Mouse (Mus musculus): ENCODE data around the gene Dapk3.
A peak's percentile ranks its signal among the peaks of the same experiment; 100 is the strongest.

The Dapk3 gene

DNA sequence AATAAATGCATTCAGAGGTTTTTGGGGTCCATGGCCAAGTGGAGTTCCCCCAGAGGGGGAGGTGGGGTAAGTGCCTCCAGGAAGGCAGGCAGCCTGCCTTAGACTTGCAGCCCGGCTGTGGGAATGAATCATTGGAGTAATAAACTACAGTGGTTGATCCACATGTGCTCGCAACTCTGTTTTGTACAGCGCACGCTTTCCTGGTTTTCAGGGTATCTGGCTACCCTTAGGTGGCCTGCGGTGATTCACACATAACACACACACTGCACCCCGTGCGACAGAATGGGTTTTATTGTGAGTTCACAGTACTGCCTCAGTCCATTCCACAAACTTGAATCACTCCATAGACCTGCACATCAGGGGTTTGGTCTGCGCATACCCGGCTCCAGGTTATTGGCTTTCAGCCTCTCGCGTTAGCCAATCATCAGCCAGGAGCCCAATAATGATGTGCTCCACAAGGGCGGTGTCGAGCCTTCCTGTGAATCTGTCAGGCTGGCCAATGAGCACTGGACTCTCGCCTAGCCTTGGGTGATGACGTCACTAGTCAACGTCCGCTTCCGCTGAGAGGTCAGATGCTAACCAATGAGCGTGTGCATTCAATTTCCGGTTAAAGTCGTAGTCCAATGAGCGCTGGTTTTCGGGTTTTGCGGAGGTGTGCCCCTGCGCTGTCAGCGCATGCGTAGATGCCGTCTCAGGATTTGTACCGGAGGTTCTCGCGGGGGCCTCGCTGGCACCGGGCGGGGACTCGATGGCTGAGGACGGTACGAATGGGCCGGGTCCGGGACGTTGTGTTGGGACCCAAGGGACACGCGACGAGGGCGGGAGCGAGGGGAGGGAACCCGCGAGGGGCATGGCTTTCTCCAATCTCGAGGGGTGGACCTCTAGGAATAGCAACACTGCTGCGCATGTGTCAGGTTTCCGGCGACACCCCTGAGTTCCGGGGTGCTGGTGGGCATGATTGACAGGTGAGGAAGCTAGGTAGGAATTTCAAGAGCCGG lies at the start of gene Dapk3:
Gene Dapk3 (plus strand): TSS at position 670 of the 998 bp plus-strand sequence.
- peak; percentile 96 for DNase-seq

DNA sequence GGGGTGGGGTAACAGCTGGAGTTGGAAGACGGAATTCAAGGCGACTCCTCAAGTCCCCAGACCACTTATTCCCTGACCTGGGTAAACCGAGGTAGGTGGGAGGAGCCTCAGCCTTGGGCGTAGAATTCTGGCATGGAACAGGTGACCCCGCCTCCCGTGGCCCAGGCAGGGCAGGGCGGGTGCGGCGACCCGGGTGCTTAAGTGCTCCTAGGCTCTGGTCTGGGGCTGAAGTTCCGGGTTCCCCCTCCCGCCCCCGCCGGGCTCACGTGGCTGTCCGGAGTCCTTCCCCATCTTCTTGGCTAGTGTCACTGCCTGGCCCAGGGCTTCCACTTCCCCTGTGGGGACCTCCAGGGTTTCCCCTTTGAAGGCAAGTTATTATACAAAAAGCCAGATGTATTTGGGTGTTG lies 48.6 kb upstream of the Dapk3 start:
- DNase-seq: no peak

DNA sequence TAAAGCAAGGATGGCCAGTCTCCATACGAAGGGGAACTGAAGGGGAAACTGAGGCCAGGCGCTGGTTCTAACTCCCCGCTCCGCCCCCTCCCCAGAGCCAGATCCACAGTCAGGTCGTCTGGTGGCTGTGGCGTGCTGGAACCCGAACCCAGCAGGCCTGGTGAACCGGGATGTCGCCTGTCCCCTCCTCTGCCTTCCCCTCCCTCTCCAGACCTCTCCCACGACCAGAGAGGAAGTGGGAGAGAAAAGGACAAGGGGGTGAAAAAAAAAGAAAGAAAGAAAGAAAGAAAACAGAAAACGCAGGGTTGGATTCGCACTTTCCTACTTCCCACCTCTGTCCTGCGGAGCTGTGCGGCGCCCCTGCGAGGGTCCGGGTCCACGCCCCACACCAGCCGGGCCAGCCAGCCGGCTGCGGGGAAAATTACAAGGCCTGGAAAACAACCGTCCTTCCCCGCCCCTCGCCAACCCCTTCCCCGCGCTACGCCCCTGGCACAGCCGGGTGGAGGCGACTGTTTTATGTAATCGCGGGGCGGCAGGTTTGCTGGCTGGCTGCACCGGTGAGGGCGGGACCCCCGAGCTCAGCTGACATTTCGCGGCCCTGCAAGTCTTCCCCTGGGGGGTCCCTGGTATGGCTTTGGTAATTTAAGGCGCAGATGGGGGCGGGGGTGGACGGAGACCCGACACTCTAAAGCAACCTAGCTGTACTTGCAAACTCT lies 47.7 kb upstream of the Dapk3 start, which contains the start of gene Zbtb7a:
Gene Zbtb7a (plus strand): TSS at position 255 of the 716 bp plus-strand sequence.
- DNase-seq: no peak

DNA sequence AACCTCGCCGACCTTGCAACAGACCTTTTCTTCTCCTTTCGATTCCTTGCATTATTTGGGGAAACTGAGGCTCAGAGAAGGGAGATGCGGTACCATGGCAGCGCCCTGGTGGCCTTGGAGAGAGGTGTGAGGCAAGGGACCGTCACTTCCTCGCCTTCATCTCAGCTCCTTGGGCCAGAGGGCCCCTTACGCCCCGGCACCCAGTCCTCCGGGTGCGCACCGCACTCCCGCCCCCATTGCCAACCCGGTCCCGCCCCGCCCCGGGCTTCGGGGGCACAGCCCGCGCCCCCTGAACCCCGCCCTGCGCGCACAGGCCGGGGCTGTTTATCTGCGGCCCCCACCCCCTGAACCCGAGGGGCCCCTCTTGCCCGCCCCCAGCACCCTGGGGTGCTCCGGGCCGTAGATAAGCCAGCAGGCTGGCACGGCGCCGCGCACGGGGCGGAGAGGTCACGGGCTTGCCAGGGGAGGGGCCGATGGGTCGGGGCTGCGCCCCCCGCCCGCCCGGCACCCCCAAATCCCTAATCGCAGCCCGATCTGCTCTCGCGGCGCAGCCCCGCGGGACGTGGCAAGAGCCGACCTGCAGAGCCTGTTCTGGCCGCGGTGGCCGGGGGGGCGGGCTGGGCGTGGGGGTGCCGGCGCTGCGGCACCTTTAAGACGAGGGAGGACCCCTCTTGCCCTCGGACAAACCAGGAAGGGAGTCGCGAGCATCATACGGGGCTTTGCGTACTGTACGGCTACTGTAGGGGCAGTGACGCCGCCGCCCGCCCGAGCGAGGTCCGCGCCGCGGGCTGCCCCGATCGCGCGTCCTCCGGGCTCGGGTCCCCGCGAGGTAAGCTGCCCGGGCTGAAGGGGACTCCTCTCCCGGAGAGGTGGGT lies 46.7 kb upstream of the Dapk3 start:
- peak; percentile 77 for DNase-seq

DNA sequence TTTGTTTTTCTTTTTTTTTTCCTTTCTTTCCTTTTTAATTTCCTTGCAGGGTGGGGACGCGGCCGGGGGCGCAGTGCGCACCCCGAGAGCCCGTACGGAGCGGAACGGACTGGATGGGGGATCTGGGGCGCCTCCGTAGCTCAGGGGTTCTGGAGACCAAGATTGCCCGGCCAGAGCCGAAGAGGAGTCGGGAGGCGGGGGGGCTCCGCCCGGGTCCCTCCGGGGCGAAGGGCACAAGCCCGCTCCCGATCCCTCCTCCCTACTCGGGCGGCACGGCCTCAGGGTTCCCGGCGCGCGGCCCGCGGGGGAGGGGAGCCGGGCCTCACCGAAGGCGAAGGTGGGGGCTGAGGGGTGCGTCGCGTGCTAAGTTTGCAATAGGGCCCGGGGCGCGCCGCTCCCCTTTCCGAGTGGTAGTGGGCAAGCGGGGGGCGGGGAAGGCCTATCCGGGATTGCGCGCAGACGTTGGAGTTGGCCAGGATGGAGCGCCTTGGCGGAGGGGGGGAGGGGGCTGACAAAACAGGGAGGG lies 46.0 kb upstream of the Dapk3 start:
- peak; percentile 82 for DNase-seq

DNA sequence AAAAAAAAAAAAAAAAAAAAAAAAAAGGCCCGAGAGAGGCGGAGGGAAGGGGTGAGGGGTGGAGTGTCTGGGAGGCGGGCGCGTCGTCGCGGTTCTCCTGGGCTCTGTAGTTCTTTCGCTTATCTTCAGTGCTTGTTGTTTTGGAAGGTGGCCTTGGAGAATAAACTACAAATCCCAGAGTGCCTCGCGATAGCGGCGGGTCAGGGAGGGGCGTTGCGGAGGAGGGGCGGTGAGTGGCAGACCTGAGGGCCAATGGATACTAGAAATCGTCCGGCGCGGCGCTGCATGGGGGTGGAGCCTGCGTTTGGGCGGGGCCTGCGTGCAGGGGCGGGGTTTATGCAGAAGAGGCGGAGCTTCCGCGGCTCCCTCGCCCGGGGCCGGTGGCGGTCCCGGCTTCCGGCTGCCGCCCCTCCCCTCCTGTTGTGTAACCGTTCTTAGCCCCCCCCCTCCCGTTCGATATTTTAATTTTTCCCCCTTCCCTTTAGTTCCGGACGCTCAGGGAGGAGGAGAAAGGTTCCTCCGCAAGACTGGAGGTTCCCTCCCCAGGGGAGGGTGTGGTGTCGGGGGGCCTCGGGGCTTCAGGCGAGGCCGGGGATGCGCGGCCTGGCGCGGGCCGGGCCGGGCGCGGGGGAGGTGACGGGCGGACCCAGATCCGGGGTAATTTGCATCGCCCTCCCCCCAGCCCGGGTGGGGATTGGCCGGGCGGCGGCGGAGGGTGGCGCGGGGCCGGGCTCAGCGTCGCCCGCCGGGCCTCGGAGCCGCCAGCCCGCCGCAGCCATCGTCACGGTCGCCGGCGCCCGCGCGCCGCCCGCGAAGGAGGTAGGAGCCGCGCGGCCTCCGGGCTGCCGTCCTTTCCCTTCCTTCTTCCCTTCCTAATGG lies 45.3 kb upstream of the Dapk3 start:
- DNase-seq: peak; percentile 100

DNA sequence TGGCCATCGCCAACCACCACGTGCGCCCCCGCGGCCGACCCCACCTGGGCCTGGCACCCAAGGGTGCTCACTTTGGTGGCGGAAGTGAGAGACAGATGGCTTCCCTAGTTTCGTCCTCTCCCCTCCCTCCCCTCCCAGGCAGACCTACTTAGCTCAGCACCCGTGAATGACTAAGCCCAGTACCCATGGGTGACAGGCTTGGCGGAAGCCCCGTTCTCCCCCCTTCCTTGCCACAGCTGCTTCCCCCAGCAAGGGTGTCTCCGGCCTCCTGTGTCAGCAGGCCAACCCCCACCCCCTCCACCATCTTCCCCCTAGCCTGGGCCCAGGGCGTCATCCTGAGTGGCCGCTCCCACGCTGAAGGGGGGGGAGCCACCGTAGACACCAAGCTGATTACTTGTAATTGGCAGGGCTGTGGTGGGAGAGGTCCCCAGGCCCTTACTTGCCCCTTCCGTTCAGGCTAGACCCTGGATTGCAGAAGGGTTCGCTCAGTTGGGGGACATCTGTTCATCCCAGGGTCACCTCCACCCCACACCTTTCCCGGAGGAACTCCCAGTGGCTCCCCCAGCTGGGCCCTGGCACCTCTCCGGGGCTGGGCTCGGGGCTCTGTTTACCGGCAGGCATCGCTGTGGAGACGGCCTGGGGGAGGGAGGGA lies 44.5 kb upstream of the Dapk3 start:
- DNase-seq: peak; percentile 60

DNA sequence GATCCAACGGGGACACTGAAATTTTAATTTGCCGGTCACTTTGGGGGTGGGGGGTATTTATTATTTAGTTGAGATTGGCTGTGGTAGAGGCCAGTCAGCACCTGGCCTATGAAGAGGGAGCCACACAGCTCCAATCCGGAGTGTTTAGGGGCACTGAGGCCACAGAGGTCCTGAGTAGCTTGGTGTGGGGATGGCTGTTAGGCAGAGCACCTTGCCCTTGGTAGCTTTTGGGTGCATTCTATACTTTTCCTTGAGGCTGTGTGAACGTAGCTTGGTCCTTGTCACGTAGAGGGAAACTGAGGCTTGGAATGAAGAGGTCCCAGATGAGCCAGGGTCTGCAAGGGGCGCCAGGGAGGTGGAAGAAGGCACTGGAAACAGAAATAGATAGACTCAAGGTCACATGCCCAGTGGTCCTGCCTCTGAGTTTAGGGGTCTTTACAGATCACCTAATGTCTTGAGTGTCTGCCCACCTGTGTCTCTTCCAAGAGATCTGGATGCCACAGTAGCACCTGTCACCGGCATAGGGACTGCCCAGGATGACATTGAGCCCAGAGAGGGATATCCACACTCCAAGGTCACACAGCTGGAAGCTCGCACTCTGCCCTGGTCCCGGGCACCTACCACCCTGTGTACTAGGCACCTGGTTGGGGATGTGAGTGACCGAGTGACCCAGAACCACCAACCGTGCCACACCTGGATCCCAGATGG lies 43.8 kb upstream of the Dapk3 start:
- DNase-seq: peak; percentile 47

DNA sequence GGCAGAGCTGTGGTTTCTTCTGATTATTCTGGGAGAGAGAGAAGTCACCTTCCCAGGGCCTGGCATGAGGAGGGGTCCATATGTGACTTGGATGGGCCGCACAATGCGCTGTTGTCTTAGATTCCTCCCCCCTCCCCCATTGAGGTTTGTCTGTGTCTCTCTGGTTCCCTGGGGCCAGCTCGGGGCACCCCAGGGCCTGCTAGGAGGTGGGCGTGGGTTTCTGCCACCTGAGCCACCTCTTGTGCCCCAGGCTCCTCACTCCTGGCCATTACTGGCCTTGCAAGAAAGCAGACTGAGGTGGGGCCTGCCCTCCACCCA lies 43.3 kb upstream of the Dapk3 start:
- DNase-seq: no peak

DNA sequence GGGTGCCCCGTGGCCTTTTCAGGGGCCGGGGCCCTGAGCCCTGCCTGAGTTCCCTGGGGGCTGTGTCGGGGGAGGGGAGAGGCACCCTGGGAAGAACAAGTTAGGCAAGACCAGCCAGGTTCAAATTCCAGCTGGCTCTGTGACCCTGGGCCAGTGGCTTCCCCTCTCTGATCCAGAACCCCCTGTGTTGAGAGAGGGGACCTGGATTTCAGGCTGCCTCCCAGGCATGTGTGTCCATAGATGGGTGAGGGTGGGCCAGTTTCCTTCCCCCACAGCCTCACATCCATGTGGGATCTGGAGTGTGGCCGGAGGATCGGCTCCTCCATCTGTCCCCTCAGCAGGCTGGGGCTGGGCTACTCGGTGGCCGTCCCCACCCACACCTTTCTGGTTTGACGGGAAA lies 42.8 kb upstream of the Dapk3 start:
- DNase-seq: peak; percentile 59

DNA sequence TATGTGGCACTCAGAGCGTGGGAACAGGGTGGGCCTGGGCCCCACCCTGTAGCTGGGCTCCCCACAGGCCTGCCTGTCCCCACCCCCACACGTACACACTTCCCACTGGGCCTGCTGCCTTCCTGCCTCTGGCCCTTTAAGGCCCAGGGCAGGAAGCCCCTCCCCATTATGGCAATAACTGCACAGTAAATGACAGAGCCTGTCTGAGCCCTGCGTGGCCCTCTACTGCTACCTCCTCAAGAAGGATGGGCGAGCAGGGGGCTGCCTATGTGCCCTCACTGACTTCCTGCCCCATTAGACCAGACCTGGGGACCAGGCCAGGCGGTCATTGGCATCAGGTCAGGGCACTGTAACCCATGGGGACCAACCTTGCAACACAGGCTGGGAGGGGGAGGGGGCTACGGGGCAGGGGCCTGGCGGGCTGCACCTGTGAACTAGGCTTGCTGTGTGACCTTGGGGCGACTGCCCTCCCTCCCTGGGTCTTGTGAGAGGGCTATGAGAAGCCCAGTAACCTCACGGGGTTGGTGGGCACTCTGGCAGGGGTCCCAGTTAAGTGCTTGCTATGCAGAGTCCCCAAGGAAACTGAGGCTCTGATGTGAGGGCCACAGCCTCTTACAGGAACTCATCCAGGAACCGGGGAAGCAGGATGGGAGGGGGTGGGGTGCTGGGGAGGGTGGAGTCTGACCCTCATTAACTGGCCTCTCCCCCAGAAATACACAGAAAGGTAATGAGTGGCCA lies 41.9 kb upstream of the Dapk3 start:
- DNase-seq: peak; percentile 41

DNA sequence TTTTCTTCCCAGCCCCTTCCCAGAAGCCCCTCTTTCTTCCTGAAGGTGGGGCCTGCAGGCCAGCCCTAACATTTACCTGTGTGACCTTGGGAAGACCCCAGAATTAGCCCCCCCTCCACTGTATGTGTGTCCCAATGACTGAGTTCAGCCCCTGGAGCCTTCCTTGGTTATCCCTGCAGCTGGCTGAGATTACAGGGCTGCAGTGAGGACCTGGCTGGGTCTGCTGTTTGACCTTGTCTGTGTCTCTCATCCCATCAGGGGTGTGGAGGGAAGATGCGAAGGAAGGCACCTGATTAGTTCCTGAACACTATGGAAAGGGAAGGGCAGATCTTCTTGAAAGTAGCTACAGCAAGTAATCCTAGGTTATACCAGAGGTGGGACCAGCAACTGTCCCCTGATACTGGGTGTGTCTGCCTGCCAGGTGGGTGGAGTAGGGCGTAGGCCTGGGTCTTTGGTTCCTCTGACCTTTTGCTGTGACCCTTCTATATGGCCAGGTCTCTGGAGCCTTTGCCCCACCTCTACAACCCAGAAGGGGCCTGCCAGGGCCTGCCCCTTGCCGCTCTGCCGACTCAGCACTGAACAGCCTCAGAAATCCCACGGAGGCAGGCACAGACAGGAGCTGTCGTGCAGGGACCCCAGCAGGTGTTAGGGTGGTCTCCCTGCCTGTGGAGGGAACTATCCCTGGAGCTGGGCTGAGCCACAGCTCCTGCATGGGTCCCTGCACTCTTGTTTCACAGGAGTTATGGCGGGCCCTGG lies 41.2 kb upstream of the Dapk3 start:
- DNase-seq: no peak

DNA sequence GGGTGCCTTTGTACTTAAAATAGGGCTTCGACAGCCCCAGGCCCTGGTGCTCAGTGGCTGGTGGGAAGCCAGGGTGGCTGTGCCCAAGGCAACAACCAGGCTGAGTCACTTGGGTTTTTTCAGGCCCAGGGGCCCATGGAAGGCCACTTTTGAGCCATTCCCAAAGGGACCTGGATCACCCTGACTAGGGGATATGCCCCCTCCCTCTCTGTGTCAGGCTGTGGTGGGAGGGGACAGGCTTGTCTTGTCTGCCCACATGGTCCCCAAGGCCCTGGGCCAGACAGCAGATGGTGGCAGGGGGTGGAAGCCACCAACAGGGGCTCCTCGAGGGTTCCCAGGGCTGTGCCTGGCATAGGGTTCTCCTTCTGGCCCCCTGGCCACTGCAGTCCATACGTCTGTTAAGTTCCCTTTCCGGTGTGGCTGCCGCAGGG lies 40.2 kb upstream of the Dapk3 start:
- no peak for DNase-seq

DNA sequence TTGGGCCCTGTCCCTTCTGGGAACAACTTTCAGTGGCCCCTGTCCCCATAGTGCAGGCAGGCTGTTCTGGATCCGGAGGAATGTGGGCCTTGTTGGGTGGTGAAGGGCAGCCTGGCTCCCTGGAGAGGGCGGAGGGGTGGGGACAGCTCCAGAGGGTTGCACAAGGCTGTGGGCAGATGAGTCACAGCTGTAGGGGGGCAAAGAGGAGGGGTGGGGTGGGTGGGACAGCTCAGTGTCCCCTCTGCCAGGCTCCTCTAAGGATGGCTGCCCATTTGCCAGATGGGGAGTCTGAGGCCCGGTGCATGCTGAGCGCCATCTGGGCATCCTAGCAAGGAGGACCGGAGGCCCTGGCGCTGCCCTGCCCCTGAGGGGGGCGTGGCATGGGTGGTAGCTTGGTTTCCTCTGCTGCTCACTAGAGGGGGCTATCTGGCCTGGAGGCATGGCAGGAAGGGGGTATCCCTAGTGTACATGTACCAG lies 39.6 kb upstream of the Dapk3 start:
- peak; percentile 66 for DNase-seq

DNA sequence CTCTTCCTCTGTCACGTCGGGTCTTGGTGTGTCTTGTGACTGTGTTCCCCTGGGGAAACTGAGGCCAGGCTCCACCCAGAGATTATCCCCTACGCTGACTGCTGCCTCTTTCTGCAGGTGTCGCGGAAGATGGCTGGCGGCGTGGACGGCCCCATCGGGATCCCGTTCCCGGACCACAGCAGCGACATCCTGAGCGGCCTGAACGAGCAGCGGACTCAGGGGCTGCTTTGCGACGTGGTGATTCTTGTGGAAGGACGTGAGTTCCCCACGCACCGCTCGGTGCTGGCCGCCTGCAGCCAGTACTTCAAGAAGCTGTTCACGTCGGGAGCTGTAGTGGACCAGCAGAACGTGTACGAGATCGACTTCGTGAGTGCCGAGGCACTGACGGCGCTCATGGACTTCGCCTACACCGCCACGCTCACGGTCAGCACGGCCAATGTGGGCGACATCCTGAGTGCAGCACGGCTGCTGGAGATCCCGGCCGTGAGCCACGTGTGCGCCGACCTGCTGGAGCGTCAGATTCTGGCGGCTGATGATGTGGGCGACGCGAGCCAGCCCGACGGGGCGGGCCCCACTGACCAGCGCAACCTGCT lies 38.9 kb upstream of the Dapk3 start:
- no peak for DNase-seq

DNA sequence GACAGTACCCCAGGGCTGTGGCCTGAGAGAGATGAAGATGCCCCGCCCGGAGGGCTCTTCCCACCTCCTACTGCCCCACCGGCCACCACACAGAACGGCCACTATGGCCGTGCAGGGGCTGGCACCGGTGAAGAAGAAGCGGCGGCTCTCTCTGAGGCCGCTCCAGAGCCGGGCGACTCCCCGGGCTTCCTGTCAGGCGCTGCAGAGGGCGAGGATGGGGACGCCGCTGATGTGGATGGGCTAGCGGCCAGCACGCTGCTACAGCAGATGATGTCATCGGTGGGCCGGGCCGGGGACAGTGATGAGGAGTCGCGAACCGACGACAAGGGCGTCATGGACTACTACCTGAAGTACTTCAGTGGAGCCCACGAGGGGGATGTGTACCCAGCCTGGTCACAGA lies 38.1 kb upstream of the Dapk3 start:
- no peak for DNase-seq

DNA sequence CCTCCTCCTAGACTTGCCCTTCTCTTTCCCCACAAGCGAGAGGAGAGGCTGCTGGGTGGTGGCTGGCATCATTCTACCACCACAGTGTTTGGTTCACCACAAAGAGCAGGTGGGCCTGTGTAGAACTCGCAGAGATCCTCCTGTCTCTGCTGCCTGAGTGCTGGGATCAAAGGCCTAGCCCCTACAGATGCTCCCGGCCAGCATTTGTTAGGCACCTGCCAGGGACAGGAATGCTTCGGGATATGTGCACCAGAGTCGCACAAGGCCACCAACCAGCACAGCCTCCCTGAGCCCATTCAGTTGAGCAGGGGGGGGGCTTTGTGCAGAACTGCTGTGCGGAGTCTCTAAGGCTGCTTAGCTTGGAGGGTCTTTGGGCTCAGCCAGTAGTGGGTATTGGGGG lies 37.5 kb upstream of the Dapk3 start:
- no peak for DNase-seq

DNA sequence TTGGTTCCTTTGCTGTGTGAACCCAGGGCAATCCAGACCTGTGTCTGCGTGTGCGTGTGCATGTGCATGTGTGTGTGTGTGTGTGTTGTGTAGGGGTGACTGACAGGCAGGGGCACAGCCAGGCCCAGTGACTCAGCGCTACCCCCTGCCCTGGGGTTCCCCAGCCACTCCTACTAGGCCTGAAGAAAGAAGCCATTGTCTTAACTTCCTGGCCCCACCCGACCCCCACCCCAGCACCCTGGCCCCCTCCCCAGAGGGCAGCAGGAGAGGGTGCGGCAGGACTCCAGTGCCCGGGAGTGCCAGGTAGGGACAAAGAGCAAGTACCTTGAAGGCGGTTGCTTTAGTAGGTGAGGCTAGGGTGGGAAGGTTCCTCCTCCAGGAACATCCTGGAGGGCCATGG lies 37.0 kb upstream of the Dapk3 start:
- DNase-seq: no peak

All from cerebellum, adult 8-10 months (tissue).